Mouse (Mus musculus): Measurements from ENCODE around the gene Nop16. TPM values are rescaled to one million over a fixed set of nuclear protein-coding genes. Genes with fewer than 3 reads are reported as not detected.
"Not testable (repeated sequence)": the region's sequence is repeated elsewhere in the genome, so short reads cannot be mapped to it uniquely, and the experiment has no call there.

The Nop16 gene
- 18.0 and 19.3 TPM in 2 replicates for polyA plus RNA-seq (2012; ENCODE audit: insufficient read depth, insufficient read length, missing spikeins)

DNA sequence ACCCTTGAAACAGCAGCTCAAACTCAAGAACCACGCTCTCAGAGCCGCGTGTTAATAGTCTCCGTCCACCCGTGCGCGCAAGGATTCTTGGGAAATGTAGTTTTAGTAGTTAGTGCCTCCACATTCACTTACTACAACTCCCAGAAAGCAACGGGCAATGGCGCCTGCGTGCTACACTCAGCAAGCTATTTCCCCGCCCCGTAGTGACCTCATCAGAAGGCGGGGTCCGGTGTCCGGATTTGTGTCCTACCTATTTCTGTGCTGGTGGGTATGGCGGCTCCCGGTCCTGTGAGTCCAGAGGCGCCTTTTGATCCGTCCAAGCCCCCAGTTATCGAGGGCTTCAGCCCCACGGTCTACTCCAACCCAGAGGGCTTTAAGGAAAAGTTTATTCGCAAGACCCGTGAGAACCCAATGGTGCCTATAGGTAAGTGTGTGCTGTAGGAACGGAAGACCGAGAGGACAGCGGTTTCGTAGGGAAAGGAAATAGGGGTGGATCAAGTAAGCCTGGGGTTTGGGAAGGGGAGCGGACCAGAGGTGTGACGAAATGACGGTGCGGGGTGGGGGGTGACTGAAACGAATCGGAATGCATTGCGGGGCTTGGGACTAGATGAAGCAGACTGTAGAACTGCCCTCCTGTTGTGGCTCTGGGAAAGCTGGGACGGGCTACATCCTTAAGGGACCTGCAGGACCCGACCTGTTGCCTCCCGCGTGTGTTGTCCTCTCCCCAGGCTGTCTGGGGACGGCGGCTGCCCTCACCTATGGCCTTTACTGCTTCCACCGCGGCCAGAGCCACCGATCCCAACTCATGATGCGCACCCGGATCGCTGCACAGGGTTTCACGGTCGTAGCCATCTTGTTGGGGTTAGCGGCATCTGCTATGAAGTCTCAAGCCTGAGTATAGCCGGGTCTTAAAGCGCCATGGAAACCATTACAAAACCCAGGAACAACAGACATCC lies at the start of gene Nop16, which contains the start of gene Higd2a:
TSS of gene Nop16 (minus strand) at position 95 of the 956 bp plus-strand sequence.
TSS of gene Higd2a (plus strand) at position 212 of the 956 bp plus-strand sequence.
- TF ChIP-seq POLR2A (IDR thresholded peaks at IDR 0.05; ENCODE audit: borderline replicate concordance, low read depth, low read length), result no peak; the same call in 1 of the 2 replicates
- TF ChIP-seq CTCF (IDR thresholded peaks at IDR 0.05; ENCODE audit: low read depth, low read length), result no peak
- peak within 1 kb of the TSS; percentile 84 for H3K4me3 ChIP-seq (ENCODE audit: insufficient read depth, low read length)
- H3K4me1 ChIP-seq (ENCODE audit: control insufficient read depth, insufficient read depth, low read length), result peaks cover 15% of the 10 kb centered on the region

DNA sequence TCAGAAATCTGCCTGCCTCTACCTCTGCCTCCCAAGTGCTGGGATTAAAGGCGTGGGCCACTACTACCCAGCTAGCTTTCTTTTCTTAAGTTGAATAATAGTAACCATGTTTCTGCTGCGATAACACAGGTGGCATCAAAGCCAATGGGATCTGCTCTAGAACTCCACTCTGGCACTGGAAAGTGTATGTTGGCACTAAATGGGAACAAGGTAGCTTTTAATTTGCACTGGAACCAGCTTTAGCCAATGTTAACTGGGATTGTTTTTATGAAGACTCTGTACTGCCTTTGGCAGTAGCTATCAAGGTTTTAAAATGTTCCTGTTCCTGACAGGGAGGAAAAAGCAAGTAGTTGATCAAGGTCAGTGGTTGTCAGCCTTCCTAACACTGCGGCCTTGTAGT lies 45.1 kb upstream of the Nop16 start:
- Histone ChIP-seq H3K4me1 (ENCODE audit: control insufficient read depth, insufficient read depth, low read length) (no peaks in the 10 kb centered on the region), H3K27ac (ENCODE audit: insufficient read depth, low read depth, low read length) (no peak overlapping the region), H3K4me3 (ENCODE audit: insufficient read depth, low read length) (no peak overlapping the region)
- no peak for TF ChIP-seq POLR2A (IDR thresholded peaks at IDR 0.05; ENCODE audit: borderline replicate concordance, low read depth, low read length)
- no peak for TF ChIP-seq CTCF (IDR thresholded peaks at IDR 0.05; ENCODE audit: low read depth, low read length)

More for the DNA sequence above, at the start of gene Nop16, which contains the start of gene Higd2a:
- H3K27ac ChIP-seq (ENCODE audit: insufficient read depth, low read depth, low read length), result peak within 1 kb of the TSS; percentile 56

DNA sequence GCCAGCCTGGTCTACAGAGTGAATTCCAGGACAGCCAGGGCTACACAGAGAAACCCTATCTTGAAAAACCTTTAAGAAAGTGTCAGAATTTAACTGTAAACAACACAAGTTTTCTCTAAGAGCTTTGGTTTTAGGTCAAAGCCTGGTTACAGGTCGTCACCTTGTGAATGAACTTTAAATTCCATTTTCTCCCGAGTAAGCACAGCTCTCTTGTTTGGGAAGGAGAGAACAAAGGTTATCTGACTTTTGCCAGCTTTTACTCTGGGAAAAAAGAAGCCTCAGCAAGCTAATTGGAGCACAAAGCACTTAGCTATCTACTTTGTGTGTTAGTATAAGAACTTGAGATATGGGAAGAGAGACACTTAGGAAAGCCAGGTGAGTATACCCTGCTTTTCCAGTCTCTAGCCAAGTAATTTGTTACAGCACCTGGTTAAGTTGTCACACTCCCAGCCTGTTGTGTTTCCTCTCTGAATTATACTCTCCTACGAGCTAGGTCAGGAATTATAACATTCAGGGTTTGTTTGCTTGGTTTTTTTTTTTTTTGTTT lies 42.9 kb upstream of the Nop16 start:
- no peak for TF ChIP-seq POLR2A (IDR thresholded peaks at IDR 0.05; ENCODE audit: borderline replicate concordance, low read depth, low read length)
- no peak for TF ChIP-seq CTCF (IDR thresholded peaks at IDR 0.05; ENCODE audit: low read depth, low read length)

DNA sequence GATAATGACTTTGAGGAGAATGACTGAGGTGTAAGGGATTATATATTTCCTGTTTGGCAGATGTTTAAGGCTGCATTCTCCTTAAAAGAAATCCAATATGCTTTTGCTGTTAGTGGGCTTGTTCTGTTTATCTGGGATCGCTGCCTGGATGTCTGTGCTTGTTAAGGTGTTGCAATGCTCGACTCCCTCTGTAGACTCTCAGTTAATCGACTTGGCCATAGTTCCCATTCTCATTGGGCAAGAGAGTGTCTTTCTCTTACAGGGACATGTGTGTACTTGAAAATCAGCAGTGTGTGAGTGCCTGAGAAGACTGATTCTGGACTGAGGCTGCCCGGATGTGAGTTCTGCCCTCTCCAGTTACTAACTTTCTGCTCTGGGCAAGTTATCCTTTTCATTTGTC lies 39.2 kb upstream of the Nop16 start:
- TF ChIP-seq POLR2A (IDR thresholded peaks at IDR 0.05; ENCODE audit: borderline replicate concordance, low read depth, low read length) (no peak), CTCF (IDR thresholded peaks at IDR 0.05; ENCODE audit: low read depth, low read length) (no peak)
- peaks cover 4% of the 10 kb centered on the region for H3K4me1 ChIP-seq (ENCODE audit: control insufficient read depth, insufficient read depth, low read length)
- no peak overlapping the region for H3K4me3 ChIP-seq (ENCODE audit: insufficient read depth, low read length)
- H3K27ac ChIP-seq (ENCODE audit: insufficient read depth, low read depth, low read length), result no peak overlapping the region

More for the DNA sequence above, 42.9 kb upstream of the Nop16 start:
- Histone ChIP-seq H3K27ac (ENCODE audit: insufficient read depth, low read depth, low read length) (no peak overlapping the region), H3K4me1 (ENCODE audit: control insufficient read depth, insufficient read depth, low read length) (no peaks in the 10 kb centered on the region), H3K4me3 (ENCODE audit: insufficient read depth, low read length) (no peak overlapping the region)

DNA sequence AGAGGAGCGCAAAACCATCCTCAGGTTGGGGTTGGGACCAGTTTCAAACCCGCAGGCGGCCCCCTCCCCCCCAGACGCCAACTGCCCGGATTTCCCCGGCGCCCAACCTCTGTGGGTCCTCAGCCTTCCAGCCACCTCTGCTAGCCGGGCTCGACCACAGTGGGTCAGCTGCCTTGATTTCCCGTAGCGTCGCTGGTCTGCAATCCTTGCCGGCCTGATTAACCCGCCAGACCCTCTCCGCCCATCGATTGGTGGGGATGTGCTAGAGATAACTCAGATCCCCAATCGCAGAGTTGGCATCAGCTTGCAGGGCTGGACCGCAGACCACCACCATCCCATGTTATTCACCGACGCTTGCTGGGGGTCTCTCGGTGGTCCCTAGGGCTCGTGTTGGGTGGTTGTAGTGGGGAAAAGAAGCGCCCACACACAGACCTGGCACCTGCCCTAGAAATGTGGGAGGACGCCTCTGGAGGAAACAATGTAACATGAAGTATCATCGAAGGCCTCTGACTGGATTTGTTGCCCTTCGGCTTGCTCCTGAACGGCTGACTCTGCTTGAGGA lies 32.2 kb upstream of the Nop16 start:
- TF ChIP-seq CTCF (IDR thresholded peaks at IDR 0.05; ENCODE audit: low read depth, low read length), result no peak
- TF ChIP-seq POLR2A (IDR thresholded peaks at IDR 0.05; ENCODE audit: borderline replicate concordance, low read depth, low read length), result no peak
- Histone ChIP-seq H3K4me3 (ENCODE audit: insufficient read depth, low read length) (peak overlapping the region; percentile 83), H3K4me1 (ENCODE audit: control insufficient read depth, insufficient read depth, low read length) (peaks cover 15% of the 10 kb centered on the region), H3K27ac (ENCODE audit: insufficient read depth, low read depth, low read length) (peak overlapping the region; percentile 48)

DNA sequence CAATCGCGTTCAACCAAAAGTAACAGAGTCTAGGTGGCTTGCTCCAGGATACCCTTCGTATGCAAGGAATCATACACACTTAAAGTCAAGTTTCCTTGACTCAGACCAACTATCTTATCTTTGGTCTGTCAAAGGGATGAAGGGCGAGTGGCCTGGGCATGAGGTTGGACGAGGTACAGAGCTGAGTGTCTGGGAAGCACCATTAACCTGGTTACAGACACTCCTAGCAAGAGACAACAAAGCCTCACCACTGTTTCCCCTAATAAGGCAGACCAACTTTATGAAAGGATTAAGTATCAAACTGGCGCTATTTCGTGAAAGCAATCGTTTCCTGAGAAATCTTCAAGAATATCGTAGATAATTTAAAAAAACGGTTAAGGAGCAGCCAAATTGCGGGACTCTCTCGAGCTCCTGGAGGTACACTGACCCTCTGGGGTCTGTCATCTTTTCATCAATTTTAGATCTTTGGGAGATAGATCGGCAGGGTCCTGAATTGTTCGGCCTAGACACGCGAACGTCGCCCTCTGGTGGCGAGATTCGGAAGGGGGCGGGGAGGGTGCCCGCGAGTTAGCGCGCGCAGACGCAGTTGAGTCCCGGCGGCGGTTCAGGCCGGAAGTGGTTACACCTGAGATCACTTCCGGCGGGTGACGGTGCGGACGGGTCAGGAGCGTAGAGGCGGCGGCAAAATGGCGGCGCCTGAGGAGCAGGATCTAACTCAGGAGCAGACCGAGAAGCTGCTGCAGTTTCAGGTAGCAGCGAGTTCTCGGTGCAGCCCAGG lies 31.5 kb upstream of the Nop16 start, which contains the start of gene Faf2:
TSS of gene Faf2 (plus strand) at position 630 of the 778 bp plus-strand sequence.
- H3K27ac ChIP-seq (ENCODE audit: insufficient read depth, low read depth, low read length), result peak within 1 kb of the TSS; percentile 48
- H3K4me3 ChIP-seq (ENCODE audit: insufficient read depth, low read length), result peak within 1 kb of the TSS; percentile 83
- TF ChIP-seq POLR2A (IDR thresholded peaks at IDR 0.05; ENCODE audit: borderline replicate concordance, low read depth, low read length) (no peak), CTCF (IDR thresholded peaks at IDR 0.05; ENCODE audit: low read depth, low read length) (peak; percentile 69)
- H3K4me1 ChIP-seq (ENCODE audit: control insufficient read depth, insufficient read depth, low read length), result peaks cover 17% of the 10 kb centered on the region

DNA sequence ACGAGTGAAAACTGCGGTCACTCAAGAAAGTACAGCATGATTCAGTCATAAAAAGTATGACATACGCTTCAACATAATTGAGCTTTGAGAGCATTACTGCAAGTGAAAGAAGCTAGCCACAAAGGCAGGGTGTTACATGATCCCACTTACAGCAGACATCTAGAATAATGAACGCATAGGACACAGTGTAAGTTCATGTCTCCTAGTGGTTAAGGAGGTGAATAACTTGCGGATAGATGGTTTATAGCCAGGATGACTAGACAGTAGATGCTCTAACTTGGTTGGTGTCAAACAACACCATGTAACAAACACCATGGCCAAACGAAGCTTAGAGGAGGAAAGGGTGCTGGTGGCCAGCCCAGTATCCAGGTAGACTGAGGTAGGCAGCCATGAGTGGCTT lies 27.1 kb upstream of the Nop16 start:
- no peak for TF ChIP-seq POLR2A (IDR thresholded peaks at IDR 0.05; ENCODE audit: borderline replicate concordance, low read depth, low read length)
- no peak for TF ChIP-seq CTCF (IDR thresholded peaks at IDR 0.05; ENCODE audit: low read depth, low read length)
- peaks cover 16% of the 10 kb centered on the region for H3K4me1 ChIP-seq (ENCODE audit: control insufficient read depth, insufficient read depth, low read length)
- no peak overlapping the region for H3K27ac ChIP-seq (ENCODE audit: insufficient read depth, low read depth, low read length)
- no peak overlapping the region for H3K4me3 ChIP-seq (ENCODE audit: insufficient read depth, low read length)

DNA sequence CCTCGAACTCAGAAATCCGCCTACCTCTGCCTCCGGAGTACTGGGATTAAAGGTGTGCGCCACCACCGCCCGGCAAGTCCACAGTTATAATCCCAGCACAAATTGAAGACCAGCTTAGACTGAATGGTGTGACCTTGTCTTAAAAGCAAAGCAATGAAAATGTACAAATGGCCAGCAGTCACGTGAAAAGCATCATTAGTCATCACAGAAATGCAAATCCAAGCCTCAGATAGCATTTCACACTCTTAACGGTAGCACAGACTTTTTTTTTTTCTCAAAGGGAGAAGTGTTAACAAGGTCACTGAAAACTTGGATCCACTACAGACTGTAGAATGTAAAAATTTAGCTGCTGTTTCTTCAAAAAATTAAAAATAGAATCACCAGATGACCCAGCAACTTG lies 26.4 kb upstream of the Nop16 start:
- H3K4me1 ChIP-seq (ENCODE audit: control insufficient read depth, insufficient read depth, low read length), result peaks cover 19% of the 10 kb centered on the region
- no peak overlapping the region; the same call in 1 of the 2 replicates for H3K27ac ChIP-seq (ENCODE audit: insufficient read depth, low read depth, low read length)
- H3K4me3 ChIP-seq (ENCODE audit: insufficient read depth, low read length), result no peak overlapping the region
- no peak for TF ChIP-seq POLR2A (IDR thresholded peaks at IDR 0.05; ENCODE audit: borderline replicate concordance, low read depth, low read length)

DNA sequence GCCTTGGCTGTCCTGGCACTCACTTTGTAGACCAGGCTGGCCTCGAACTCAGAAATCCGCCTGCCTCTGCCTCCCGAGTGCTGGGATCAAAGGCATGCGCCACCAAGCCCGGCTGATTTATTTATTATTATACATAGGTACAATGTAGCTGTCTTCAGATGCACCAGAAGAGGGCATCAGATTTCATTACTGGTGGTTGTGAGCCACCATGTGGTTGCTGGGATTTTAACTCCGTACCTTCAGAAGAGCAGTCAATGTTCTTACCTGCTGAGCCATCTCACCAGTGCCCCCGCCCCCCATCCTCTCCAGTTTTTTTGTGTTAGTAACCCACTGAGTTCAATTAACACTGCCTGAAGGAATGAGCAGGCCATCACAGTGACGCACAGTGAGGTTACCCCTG lies 23.3 kb upstream of the Nop16 start:
- peaks cover 15% of the 10 kb centered on the region for H3K4me1 ChIP-seq (ENCODE audit: control insufficient read depth, insufficient read depth, low read length)

More for the DNA sequence above, 23.3 kb upstream of the Nop16 start:
- H3K27ac ChIP-seq (ENCODE audit: insufficient read depth, low read depth, low read length); H3K4me3 ChIP-seq (ENCODE audit: insufficient read depth, low read length): not testable (repeated sequence)
